Comparison of ENCODE assay signal across 25 mouse cellular contexts in the genomic region with DNA sequence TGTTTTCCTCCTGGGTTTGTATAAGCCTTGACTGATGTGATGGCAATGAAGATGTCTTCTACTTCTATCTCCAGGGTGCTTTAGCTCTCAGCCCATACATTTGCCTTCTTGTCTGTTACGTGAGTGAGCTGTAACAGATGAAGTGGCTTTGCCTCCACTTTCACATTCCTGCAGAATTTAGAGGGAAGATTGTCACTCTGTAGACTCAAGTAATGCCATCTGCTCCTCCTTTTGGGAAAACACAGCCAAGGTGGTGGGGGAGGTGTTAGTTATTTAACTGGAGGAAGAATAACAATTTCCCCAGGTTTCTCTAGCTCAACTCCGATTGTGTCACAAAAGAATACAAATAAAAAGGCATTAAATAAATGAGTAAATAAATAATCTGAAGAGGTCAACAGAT.
A peak's percentile ranks its signal among the peaks of the same experiment; 100 is the strongest.
DNase-seq lines count a peak whose midpoint lies in the region; TF ChIP-seq lines count a peak whose summit lies in the region.
"Had no signal": no experiment of that assay in that cellular context is flagged by ENCODE, and none has a peak within 500 bp of the region (broad histone marks: within the 10 kb centered on the region; RNA-seq: fewer than 3 reads in every experiment).

No protein-coding gene starts in this region.

- no peak overlapping the region for H3K4me3 ChIP-seq in left cerebral cortex, adult 2 months
- H3K4me3 ChIP-seq: embryonic facial prominence, embryonic 15.5 days; gastrocnemius, adult 2 months; hindbrain, embryonic 15.5 days; layer of hippocampus, adult 2 months; limb, embryonic 13.5 days; liver, embryonic 13.5 days; midbrain, embryonic 15.5 days; myocyte; stomach, embryonic 15.5 days had no signal

- intact Hi-C loops in left cerebral cortex, postnatal 4 days (cut with DNase I): no loop called here
- intact Hi-C loops in left cerebral cortex, adult 2 months (cut with DNase I): no loop called here

- H3K27ac ChIP-seq in left cerebral cortex, adult 2 months: no peak overlapping the region
- H3K27ac ChIP-seq: embryonic facial prominence, embryonic 15.5 days; gastrocnemius, adult 2 months; hindbrain, embryonic 15.5 days; layer of hippocampus, adult 2 months; limb, embryonic 13.5 days; liver, embryonic 13.5 days; midbrain, embryonic 15.5 days; stomach, embryonic 15.5 days had no signal

- TF ChIP-seq CTCF in left cerebral cortex, adult 2 months (IDR thresholded peaks at IDR 0.05): no peak

- DNase-seq in left cerebral cortex, postnatal 4 days: peak; percentile 32
- no peak for DNase-seq in left cerebral cortex, adult 2 months (ENCODE audit: extremely low spot score in 1 of 2, low spot score in 2 of 2)
- peak; percentile 26 for DNase-seq in cerebellum, adult 11-12 months
- peak; percentile 58 for DNase-seq in cerebellum, adult 9-10 months
- DNase-seq in telencephalon, adult 2 months (ENCODE audit: low read depth, low spot score): peak; percentile 28
- no peak for DNase-seq in heart, adult 9 months (ENCODE audit: low spot score in 2 of 2)
- no peak for DNase-seq in heart, adult 8-10 months (ENCODE audit: low spot score)
- DNase-seq: adrenal gland, postnatal 10 days; gastrocnemius, adult 2 months; kidney, adult 9 months; kidney, postnatal 14 days; layer of hippocampus, postnatal 36 days; liver, embryonic 13.5 days; lung, adult 2 months; lung, postnatal 4 days; right cerebral cortex, adult 18-20 months; thymus, adult 18-20 months; thymus, postnatal 4 days had no signal

Comparison
In these comparisons a context has a peak if more than half of its experiments do, and no peak if none do; other contexts are left out.
1. DNase-seq: peak in left cerebral cortex, postnatal 4 days (single experiment), cerebellum, adult 11-12 months (single experiment), cerebellum, adult 9-10 months (single experiment) and telencephalon, adult 2 months (single experiment); none in left cerebral cortex, adult 2 months (0 of 2), heart, adult 9 months (0 of 2) and heart, adult 8-10 months (single experiment).